Mouse (Mus musculus) right cerebral cortex, postnatal 25 days (tissue): ENCODE measurements at regions not wholly inside any gene's neighbourhood (a gene's known extent, or its start where the extent isn't known, plus 50 kb on each side); places are given as distances from the start of the nearest gene placed in this dataset.

Experiments used
- DNase-seq: peaks from one replicate; pipeline ENCODE4 v3.0.0; 2022

- no peak for DNase-seq
These were observed 84.4 kb upstream of the Ptpn1 start for GRCm38 (mm10) chr2:167847281-167848077.

- DNase-seq: no peak
These were observed 86.5 kb upstream of the Ptpn1 start for GRCm38 (mm10) chr2:167845370-167845769.

- DNase-seq: no peak
These were observed 87.3 kb upstream of the Ptpn1 start for GRCm38 (mm10) chr2:167844556-167844955.

GRCm38 (mm10) chr2:167843921-167844320, 87.9 kb upstream of the Ptpn1 start:
- DNase-seq: no peak

GRCm38 (mm10) chr2:167842993-167843392, 88.9 kb upstream of the Ptpn1 start:
- DNase-seq: no peak

- no peak for DNase-seq
These were observed 89.4 kb upstream of the Ptpn1 start for GRCm38 (mm10) chr2:167842473-167842872.

- no peak for DNase-seq
These were observed 90.3 kb upstream of the Ptpn1 start for GRCm38 (mm10) chr2:167841339-167842240.

- DNase-seq: no peak
These were observed 91.5 kb upstream of the Ptpn1 start for GRCm38 (mm10) chr2:167840344-167840743.

GRCm38 (mm10) chr2:167839324-167839981, 92.4 kb upstream of the Ptpn1 start:
- no peak for DNase-seq

- DNase-seq: no peak
These were observed 94.3 kb upstream of the Ptpn1 start for GRCm38 (mm10) chr2:167837596-167837995.

GRCm38 (mm10) chr2:167836611-167837010, 95.2 kb upstream of the Ptpn1 start:
- no peak for DNase-seq

- no peak for DNase-seq
These were observed 97.3 kb upstream of the Ptpn1 start for GRCm38 (mm10) chr2:167834605-167835004.

- no peak for DNase-seq
These were observed 98.4 kb upstream of the Ptpn1 start for GRCm38 (mm10) chr2:167833290-167833953.

- no peak for DNase-seq
These were observed 100.5 kb upstream of the Ptpn1 start for GRCm38 (mm10) chr2:167831076-167832039.

GRCm38 (mm10) chr2:167828258-167828657, 103.6 kb upstream of the Ptpn1 start:
- DNase-seq: no peak

GRCm38 (mm10) chr2:167826922-167827703, 104.7 kb upstream of the Ptpn1 start:
- no peak for DNase-seq

- no peak for DNase-seq
These were observed 108.3 kb upstream of the Ptpn1 start for GRCm38 (mm10) chr2:167823513-167823912.

- DNase-seq: no peak
These were observed 108.8 kb upstream of the Ptpn1 start for GRCm38 (mm10) chr2:167823044-167823443.

GRCm38 (mm10) chr2:167821186-167821585, 110.7 kb upstream of the Ptpn1 start:
- DNase-seq: no peak

- no peak for DNase-seq
These were observed 113.1 kb upstream of the Ptpn1 start for GRCm38 (mm10) chr2:167818799-167819198.

- DNase-seq: no peak
These were observed 114.8 kb upstream of the Ptpn1 start for GRCm38 (mm10) chr2:167817030-167817429.
